Mouse (Mus musculus): Measurements from ENCODE around the gene Gm7168. TPM values are rescaled to one million over a fixed set of nuclear protein-coding genes. Genes with fewer than 3 reads are reported as not detected.
"Not testable (repeated sequence)": the region's sequence is repeated elsewhere in the genome, so short reads cannot be mapped to it uniquely, and the experiment has no call there.

The Gm7168 gene
- polyA plus RNA-seq (2015; fragmentation: Nextera tagmentation; extraction: Ambion mirVana): not detected in 2 replicates

DNA sequence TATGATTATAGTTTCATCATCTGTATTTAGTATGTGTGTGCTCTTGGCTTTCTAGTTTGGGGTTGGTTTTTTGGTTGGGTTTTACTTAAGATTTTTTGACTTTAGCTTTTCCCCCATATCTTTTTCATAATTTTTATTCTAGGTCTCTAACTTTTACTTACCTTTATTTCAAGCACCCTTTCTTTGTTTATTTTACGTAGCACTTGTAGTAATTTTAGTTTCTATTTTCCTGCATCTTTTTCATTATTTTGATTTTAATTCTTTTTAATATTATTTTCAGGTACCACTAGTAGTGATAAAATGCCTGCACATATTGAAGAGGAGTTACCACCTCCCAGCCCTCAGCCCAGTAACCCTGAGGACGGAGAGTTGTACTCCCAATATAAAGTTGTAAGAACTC lies at the start of gene Gm7168:
Gene Gm7168, plus strand, starts transcription at position 301 of the 400 bp plus-strand sequence.
- 85% methylated on average over 1 of the region's 2 CpGs for WGBS
- not testable (repeated sequence) for H3K27ac ChIP-seq (ENCODE audit: low read length); ATAC-seq (ENCODE audit: low read depth); H3K9me3 ChIP-seq (ENCODE audit: control insufficient read depth, low read length); H3K9ac ChIP-seq (ENCODE audit: low read length); H3K4me1 ChIP-seq (replicated peaks; ENCODE audit: control insufficient read depth, insufficient read depth, low read length); H3K4me2 ChIP-seq (ENCODE audit: low read depth, low read length); H3K4me3 ChIP-seq (ENCODE audit: low read length); H3K36me3 ChIP-seq (ENCODE audit: control insufficient read depth, insufficient read depth, low read length); H3K27me3 ChIP-seq (ENCODE audit: control insufficient read depth, insufficient read depth, low read depth, low read length)

DNA sequence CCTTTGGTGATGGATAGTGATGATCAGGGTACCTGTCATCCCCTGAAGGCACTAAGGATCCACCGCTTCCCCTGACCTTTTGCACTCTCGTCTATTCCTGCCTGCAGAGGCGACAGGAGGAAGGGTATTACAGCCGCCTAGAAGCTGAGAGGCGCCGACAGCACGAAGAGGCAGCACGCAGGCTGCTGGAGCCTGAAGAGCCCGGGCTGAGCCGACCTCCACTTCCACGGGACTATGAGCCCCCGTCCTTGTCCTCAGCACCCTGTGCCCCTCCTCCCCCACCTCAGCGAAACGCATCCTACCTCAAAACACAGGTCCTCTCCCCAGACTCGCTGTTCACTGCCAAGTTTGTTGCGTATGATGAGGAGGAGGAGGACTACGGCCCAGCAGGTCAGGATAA lies 49.3 kb upstream of the Gm7168 start:
- WGBS: 77% methylated on average over 17 of the region's 17 CpGs
- H3K4me2 ChIP-seq (ENCODE audit: low read depth, low read length): no peak overlapping the region
- H3K36me3 ChIP-seq (ENCODE audit: control insufficient read depth, insufficient read depth, low read length): peaks cover 23% of the 10 kb centered on the region
- no peak overlapping the region for H3K27ac ChIP-seq (ENCODE audit: low read length)
- H3K4me1 ChIP-seq (replicated peaks; ENCODE audit: control insufficient read depth, insufficient read depth, low read length): no peaks in the 10 kb centered on the region
- H3K4me3 ChIP-seq (ENCODE audit: low read length): no peak overlapping the region
- ATAC-seq (ENCODE audit: low read depth): no peak
- H3K27me3 ChIP-seq (ENCODE audit: control insufficient read depth, insufficient read depth, low read depth, low read length): no peaks in the 10 kb centered on the region
- H3K9ac ChIP-seq (ENCODE audit: low read length): no peak overlapping the region
- H3K9me3 ChIP-seq (ENCODE audit: control insufficient read depth, low read length): no peaks in the 10 kb centered on the region

DNA sequence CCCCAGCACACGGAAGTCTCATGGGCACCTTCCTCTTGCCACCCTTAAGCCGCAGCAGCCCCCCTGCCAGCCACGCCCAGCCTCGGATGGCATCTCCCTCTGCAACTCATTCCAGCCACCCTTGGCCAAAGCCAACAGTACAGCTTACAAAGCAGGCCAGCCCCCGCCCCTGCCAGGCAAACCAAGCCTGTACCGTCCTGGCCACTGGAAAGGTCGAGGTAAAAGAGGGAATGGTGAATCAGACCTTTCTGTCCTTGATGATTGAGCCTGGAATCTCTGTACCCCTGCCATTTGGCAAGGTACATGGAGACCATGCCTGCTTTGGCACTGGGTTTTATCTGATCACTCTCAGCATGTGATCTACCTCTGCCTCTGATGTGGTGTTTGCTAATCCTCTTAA lies 48.9 kb upstream of the Gm7168 start:
- Histone ChIP-seq H3K27me3 (ENCODE audit: control insufficient read depth, insufficient read depth, low read depth, low read length) (no peaks in the 10 kb centered on the region), H3K4me3 (ENCODE audit: low read length) (no peak overlapping the region), H3K9me3 (ENCODE audit: control insufficient read depth, low read length) (no peaks in the 10 kb centered on the region), H3K4me2 (ENCODE audit: low read depth, low read length) (no peak overlapping the region), H3K4me1 (replicated peaks; ENCODE audit: control insufficient read depth, insufficient read depth, low read length) (no peaks in the 10 kb centered on the region), H3K27ac (ENCODE audit: low read length) (no peak overlapping the region), H3K9ac (ENCODE audit: low read length) (no peak overlapping the region), H3K36me3 (ENCODE audit: control insufficient read depth, insufficient read depth, low read length) (peaks cover 26% of the 10 kb centered on the region)
- no peak for ATAC-seq (ENCODE audit: low read depth)
- 75% methylated on average over 7 of the region's 7 CpGs for WGBS

DNA sequence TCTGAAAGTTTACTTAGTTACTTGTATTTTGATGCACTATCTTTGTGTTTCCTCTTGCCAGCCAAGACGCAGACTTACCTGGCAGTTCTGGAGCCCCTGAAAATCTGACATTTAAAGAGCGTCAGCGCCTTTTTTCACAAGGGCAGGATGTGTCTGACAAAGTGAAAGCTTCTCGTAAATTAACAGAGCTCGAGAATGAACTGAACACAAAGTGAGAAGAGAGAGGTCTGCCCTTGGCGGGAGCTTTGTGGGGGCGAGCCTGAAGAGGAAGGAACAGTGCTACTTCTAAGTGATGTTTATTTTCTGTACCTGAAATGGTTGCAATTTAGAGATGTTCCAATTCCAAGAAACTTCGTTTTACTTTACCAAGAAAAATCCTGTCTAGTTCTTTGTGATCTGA lies 44.4 kb upstream of the Gm7168 start:
- ATAC-seq (ENCODE audit: low read depth): no peak
- H3K27me3 ChIP-seq (ENCODE audit: control insufficient read depth, insufficient read depth, low read depth, low read length): no peaks in the 10 kb centered on the region
- no peak overlapping the region for H3K9ac ChIP-seq (ENCODE audit: low read length)
- no peak overlapping the region for H3K27ac ChIP-seq (ENCODE audit: low read length)
- no peaks in the 10 kb centered on the region for H3K9me3 ChIP-seq (ENCODE audit: control insufficient read depth, low read length)
- H3K36me3 ChIP-seq (ENCODE audit: control insufficient read depth, insufficient read depth, low read length): peaks cover 24% of the 10 kb centered on the region
- H3K4me1 ChIP-seq (replicated peaks; ENCODE audit: control insufficient read depth, insufficient read depth, low read length): no peaks in the 10 kb centered on the region
- no peak overlapping the region for H3K4me3 ChIP-seq (ENCODE audit: low read length)
- no peak overlapping the region for H3K4me2 ChIP-seq (ENCODE audit: low read depth, low read length)
- 90% methylated on average over 8 of the region's 8 CpGs for WGBS

DNA sequence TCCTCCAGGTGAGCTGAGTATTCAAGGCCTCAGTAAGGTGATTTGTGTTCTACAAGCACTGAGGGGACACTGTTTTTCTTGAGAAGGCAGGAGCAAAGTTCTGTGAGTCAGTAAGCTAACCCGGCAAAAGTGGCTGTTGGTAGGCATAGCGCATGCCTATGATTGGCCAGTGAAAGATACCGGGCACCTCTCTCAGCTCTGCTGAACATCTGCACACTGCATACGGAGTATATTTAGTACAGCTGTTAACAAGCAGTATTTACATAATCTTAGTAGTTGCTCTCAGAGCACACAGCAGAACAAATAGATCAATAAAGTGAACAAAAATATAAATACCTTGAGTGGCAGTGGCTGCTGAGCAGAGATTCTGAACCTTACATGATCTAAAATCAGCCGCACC lies 41.1 kb upstream of the Gm7168 start:
- 89% methylated on average over 5 of the region's 5 CpGs for WGBS

DNA sequence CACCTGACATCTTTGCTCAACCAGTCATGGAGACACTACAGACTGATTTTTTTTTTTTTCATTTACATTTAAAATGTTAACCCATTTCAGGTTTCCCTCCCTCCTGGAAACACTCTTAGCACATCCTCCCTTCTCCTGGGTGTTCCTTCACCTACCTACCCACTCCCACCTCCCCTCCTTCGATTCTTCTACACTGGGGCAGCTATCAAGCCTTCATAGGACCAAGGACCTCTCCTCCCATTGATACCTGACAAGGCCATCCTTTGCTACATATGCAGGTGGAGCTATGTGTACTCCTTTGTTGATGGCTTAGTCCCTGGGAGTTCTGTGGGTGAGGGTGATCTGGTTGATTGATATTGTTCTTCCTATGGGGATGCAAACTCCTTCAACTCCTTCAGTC lies 40.5 kb upstream of the Gm7168 start:
- WGBS: 78% methylated on average over 1 of the region's 1 CpGs
- H3K4me1 ChIP-seq (replicated peaks; ENCODE audit: control insufficient read depth, insufficient read depth, low read length): no peaks in the 10 kb centered on the region

More for the DNA sequence above, 41.1 kb upstream of the Gm7168 start:
- no peak for ATAC-seq (ENCODE audit: low read depth)
- no peak overlapping the region for H3K4me3 ChIP-seq (ENCODE audit: low read length)
- no peak overlapping the region for H3K9ac ChIP-seq (ENCODE audit: low read length)
- no peaks in the 10 kb centered on the region for H3K4me1 ChIP-seq (replicated peaks; ENCODE audit: control insufficient read depth, insufficient read depth, low read length)
- no peak overlapping the region for H3K4me2 ChIP-seq (ENCODE audit: low read depth, low read length)
- no peaks in the 10 kb centered on the region for H3K9me3 ChIP-seq (ENCODE audit: control insufficient read depth, low read length)
- no peaks in the 10 kb centered on the region for H3K27me3 ChIP-seq (ENCODE audit: control insufficient read depth, insufficient read depth, low read depth, low read length)
- H3K36me3 ChIP-seq (ENCODE audit: control insufficient read depth, insufficient read depth, low read length): peaks cover 14% of the 10 kb centered on the region
- no peak overlapping the region for H3K27ac ChIP-seq (ENCODE audit: low read length)

DNA sequence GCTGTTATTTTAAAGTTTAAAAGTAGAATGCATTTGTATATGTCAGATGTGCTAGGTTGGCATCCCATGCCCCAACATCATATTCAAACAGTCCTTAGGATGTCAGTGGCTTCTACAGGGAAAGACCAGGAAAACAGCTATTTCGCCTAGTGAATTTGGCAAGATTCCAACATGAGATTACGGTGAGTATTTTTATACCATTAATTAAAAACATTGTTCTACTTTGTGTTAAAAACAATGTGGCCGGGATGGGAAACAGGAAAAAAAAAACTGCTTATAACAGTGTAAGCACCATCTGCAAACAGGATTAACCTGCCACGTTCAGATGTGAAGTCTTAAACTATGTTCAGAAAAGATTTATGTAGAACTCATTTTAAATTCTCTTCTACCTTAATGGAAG lies 34.2 kb upstream of the Gm7168 start:
- H3K27me3 ChIP-seq (ENCODE audit: control insufficient read depth, insufficient read depth, low read depth, low read length): no peaks in the 10 kb centered on the region
- H3K9ac ChIP-seq (ENCODE audit: low read length): no peak overlapping the region
- H3K36me3 ChIP-seq (ENCODE audit: control insufficient read depth, insufficient read depth, low read length): no peaks in the 10 kb centered on the region
- H3K9me3 ChIP-seq (ENCODE audit: control insufficient read depth, low read length): no peaks in the 10 kb centered on the region
- no peak for ATAC-seq (ENCODE audit: low read depth)
- peaks cover 12% of the 10 kb centered on the region for H3K4me1 ChIP-seq (replicated peaks; ENCODE audit: control insufficient read depth, insufficient read depth, low read length)
- H3K4me3 ChIP-seq (ENCODE audit: low read length): no peak overlapping the region
- 35% methylated on average over 4 of the region's 4 CpGs for WGBS
- peak overlapping the region; percentile 53; the same call in 1 of the 2 replicates for H3K27ac ChIP-seq (ENCODE audit: low read length)
- H3K4me2 ChIP-seq (ENCODE audit: low read depth, low read length): no peak overlapping the region

More for the DNA sequence above, 40.5 kb upstream of the Gm7168 start:
- no peak overlapping the region for H3K4me3 ChIP-seq (ENCODE audit: low read length)
- no peak for ATAC-seq (ENCODE audit: low read depth)
- H3K9ac ChIP-seq (ENCODE audit: low read length): no peak overlapping the region
- no peak overlapping the region for H3K27ac ChIP-seq (ENCODE audit: low read length)
- H3K27me3 ChIP-seq (ENCODE audit: control insufficient read depth, insufficient read depth, low read depth, low read length): no peaks in the 10 kb centered on the region
- peaks cover 12% of the 10 kb centered on the region for H3K36me3 ChIP-seq (ENCODE audit: control insufficient read depth, insufficient read depth, low read length)
- no peak overlapping the region for H3K4me2 ChIP-seq (ENCODE audit: low read depth, low read length)
- H3K9me3 ChIP-seq (ENCODE audit: control insufficient read depth, low read length): no peaks in the 10 kb centered on the region

DNA sequence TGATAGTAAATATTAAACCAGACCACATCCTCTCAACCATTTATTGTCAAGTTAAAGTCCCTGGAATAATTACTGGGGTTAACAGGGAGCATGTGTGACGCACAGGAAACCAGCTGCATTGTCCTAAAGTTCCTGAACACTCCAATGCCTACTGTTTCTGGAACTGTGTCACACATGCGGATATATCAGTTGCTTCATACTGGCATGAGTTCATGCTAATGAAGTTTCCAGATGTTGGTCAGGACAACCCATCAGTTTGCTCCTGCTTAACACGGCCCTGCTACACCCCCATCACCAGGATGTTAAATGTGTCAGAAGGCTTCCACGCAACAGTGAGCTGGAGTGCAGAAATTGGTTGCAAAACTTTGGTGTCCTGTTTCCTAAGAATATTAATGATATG lies 33.6 kb upstream of the Gm7168 start:
- Histone ChIP-seq H3K9ac (ENCODE audit: low read length) (no peak overlapping the region), H3K9me3 (ENCODE audit: control insufficient read depth, low read length) (no peaks in the 10 kb centered on the region), H3K27ac (ENCODE audit: low read length) (peak overlapping the region; percentile 55; the same call in 1 of the 2 replicates), H3K4me2 (ENCODE audit: low read depth, low read length) (no peak overlapping the region), H3K36me3 (ENCODE audit: control insufficient read depth, insufficient read depth, low read length) (no peaks in the 10 kb centered on the region), H3K4me3 (ENCODE audit: low read length) (no peak overlapping the region), H3K4me1 (replicated peaks; ENCODE audit: control insufficient read depth, insufficient read depth, low read length) (peaks cover 12% of the 10 kb centered on the region), H3K27me3 (ENCODE audit: control insufficient read depth, insufficient read depth, low read depth, low read length) (no peaks in the 10 kb centered on the region)
- peak; percentile 96 for ATAC-seq (ENCODE audit: low read depth)
- 45% methylated on average over 4 of the region's 4 CpGs for WGBS

DNA sequence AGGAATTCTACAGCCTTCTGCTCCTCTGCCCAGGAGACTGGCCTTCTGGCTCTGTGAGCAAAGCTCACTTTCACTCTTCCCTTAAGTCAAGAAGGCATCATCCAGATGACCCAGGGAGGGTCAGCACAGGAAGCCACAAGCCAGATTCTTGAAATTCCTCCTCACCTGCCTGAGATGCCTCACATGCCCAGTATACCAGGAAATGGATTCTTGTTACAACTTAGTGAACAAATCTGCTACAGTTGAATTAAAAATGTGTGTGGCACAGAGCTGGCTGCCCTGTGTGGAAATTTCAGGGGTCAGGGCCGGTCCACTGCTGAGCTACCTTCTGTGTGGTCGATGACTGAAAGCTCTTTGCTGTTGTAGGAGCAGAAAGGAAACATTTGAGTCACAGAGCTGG lies 27.4 kb upstream of the Gm7168 start:
- Histone ChIP-seq H3K9me3 (ENCODE audit: control insufficient read depth, low read length) (no peaks in the 10 kb centered on the region), H3K4me2 (ENCODE audit: low read depth, low read length) (no peak overlapping the region), H3K36me3 (ENCODE audit: control insufficient read depth, insufficient read depth, low read length) (no peaks in the 10 kb centered on the region), H3K27me3 (ENCODE audit: control insufficient read depth, insufficient read depth, low read depth, low read length) (no peaks in the 10 kb centered on the region), H3K4me1 (replicated peaks; ENCODE audit: control insufficient read depth, insufficient read depth, low read length) (peaks cover 4% of the 10 kb centered on the region; the same call in 1 of the 2 replicates), H3K4me3 (ENCODE audit: low read length) (no peak overlapping the region), H3K27ac (ENCODE audit: low read length) (no peak overlapping the region; the same call in 1 of the 2 replicates), H3K9ac (ENCODE audit: low read length) (no peak overlapping the region)
- 35% methylated on average over 2 of the region's 2 CpGs for WGBS
- no peak for ATAC-seq (ENCODE audit: low read depth)

DNA sequence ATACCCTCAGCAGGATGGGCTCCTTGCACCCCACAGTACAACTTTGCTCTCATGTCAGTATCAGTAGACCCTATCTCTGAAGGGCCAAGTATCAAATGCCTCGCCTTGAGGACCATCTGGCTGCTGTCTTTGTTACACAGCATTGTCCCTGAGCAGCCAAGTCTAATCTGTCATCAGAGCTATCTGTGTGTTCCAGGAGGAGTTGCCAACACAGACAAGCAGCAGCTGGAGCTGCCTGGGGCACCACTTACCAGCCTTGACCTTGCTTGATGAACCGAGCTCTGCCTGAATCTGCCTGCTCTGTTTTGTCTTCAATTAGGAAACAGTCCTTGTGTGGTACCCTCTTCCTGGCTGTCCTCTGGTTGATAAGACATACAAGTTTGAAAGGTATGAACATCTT lies 24.8 kb upstream of the Gm7168 start:
- 30% methylated on average over 2 of the region's 2 CpGs for WGBS
- peak; percentile 39; the same call in 1 of the 2 replicates for ATAC-seq (ENCODE audit: low read depth)
- Histone ChIP-seq H3K27me3 (ENCODE audit: control insufficient read depth, insufficient read depth, low read depth, low read length) (no peaks in the 10 kb centered on the region), H3K4me3 (ENCODE audit: low read length) (no peak overlapping the region), H3K9ac (ENCODE audit: low read length) (no peak overlapping the region), H3K9me3 (ENCODE audit: control insufficient read depth, low read length) (no peaks in the 10 kb centered on the region), H3K36me3 (ENCODE audit: control insufficient read depth, insufficient read depth, low read length) (no peaks in the 10 kb centered on the region), H3K4me1 (replicated peaks; ENCODE audit: control insufficient read depth, insufficient read depth, low read length) (peaks cover 4% of the 10 kb centered on the region; the same call in 1 of the 2 replicates), H3K4me2 (ENCODE audit: low read depth, low read length) (no peak overlapping the region), H3K27ac (ENCODE audit: low read length) (no peak overlapping the region)
